Mouse (Mus musculus): ENCODE measurements around the gene Ociad1.

Gene Ociad1

DNA sequence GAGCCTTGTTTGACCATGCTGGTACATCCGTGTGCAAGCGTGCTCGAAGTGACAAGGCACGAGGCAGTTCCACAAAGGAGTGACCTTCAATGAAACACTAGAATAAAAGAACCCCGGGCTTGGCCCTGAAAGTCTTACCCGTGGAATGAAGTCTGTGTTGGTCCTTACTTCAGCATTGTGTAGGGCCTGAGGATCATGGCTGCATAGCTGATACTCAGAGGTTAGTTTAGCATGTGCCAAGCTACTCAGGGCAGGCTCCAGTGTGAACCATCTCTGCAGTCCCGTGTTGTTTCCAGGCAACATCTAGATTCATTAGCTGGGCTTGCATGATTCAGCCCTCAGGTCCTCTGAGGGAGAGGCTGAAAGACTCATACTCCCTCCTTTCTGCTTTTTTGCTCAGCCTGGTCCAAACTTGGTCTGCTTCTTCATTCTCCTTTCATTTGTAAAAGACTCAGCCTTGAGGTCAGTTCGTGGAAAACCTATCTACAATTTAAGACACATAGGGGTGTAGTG lies 48.2 kb downstream of the Ociad1 start, which contains the start of gene Ociad2:
Gene Ociad2, minus strand, starts transcription at position 306 of the 513 bp plus-strand sequence.
- no peak for DNase-seq

DNA sequence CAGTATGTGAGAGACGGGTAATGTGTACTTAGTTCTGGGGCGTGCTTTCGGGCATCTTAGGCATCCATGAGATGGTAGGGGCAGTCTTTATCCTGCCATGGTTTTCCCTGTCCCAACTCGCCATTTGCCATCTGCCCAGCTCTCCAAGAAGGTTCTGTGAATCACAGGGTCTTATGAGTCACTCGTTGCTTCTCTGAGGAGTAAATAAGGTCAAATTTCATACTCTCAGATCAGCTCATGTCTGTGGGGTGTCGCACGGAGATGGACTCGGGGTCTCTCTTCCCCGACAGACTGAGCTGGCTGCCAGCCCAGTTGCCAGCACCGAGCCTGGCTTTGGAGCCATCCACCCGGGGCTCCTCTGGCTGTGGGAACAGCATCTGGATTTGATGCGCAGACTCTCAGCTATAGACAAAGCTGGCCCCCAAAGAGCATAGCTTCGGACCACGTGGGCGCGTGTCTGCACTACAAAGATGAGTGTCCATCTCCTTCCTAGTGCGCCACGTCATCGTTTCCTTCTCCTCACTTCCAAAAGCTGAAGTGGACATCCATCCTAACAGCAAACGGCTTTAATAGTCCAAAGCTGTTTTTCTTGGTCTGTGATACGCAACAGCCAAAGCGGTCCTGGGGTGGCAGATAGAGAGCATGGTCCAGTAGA lies 50.2 kb downstream of the Ociad1 start:
- DNase-seq, result no peak

- DNase-seq, result no peak
Measured at GRCm38 (mm10) chr5:73344310-73344709, 51.7 kb downstream of the Ociad1 start.

DNA sequence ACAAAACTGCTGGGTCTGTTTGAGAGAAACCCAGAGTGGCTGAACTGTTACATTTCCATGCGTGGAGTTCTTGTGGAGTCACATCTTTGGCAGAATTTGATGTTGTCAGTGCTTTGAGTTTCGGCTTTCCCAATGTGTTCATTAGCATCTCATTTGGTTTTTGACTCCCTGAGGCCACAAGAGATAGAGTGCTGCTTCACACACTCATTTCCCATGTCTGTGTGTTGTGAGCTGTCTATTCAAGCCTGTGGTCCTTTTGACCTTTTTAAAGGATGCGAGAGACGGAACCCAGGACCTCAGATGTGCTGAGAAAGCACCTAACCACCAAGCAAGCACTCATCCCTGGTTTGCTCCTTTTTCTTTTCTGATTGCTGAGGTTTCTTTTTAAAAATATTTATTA lies 52.7 kb downstream of the Ociad1 start:
- no peak for DNase-seq

GRCm38 (mm10) chr5:73349514-73349913 lies 56.9 kb downstream of the Ociad1 start:
- DNase-seq, result no peak

DNA sequence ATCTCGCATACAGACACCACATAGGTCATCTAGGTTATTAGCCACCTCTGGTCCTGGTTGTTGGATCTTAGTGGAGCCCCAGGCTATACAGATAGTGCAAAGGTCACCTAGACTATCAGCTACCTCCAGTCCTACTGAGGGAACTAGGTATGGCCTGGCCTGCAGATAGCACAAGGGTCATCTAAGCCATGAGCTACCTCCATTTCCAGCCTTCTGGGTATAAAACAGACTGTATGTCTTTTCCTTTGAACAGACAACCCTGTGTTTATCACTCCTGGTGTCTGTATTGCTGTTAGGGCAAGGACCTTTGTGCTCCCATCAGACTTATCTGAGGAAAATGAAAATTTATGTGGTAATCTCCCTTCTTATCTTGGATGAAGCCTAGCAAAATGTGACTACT lies 59.2 kb downstream of the Ociad1 start:
- no peak for DNase-seq

DNA sequence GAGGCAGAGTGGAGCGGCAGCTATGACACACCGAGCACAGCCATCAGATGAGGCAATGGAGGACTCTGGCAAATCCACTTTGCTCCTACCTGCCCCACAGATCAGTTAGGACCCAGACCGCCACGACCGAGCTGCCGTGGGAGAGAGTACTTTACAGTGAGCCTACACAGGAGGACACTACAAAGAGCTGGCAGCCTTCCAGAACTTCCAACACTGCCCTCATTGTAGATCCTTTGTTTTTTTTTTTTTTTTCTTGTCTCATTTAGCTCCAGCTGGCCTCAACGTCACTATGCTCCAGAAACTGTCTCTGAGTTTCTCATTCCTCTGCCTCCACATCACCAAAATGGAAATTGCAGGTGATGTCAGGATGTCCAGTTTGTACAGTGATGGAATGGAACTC lies 60.9 kb downstream of the Ociad1 start:
- peak; percentile 20 for DNase-seq

DNA sequence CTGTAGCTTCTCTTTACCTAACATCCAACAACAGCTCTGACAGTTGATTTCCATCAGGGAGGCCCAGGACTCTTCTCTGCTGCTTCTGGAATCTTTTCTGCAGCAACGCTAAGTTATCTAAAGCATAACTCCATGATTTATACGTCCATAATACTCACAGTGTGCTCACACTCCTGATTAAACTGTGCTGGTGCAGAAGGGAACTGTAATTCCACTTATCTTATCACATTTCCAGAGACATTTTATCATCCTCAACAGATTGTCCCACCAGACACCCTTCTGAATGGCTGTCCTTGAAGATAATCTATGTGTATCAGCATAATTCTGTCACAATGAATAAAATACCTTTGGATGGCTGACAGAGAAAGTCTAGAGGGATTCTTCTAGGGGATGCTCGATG lies 61.4 kb downstream of the Ociad1 start:
- DNase-seq, result no peak

- no peak for DNase-seq
Measured at GRCm38 (mm10) chr5:73355393-73355792, 62.8 kb downstream of the Ociad1 start.

DNA sequence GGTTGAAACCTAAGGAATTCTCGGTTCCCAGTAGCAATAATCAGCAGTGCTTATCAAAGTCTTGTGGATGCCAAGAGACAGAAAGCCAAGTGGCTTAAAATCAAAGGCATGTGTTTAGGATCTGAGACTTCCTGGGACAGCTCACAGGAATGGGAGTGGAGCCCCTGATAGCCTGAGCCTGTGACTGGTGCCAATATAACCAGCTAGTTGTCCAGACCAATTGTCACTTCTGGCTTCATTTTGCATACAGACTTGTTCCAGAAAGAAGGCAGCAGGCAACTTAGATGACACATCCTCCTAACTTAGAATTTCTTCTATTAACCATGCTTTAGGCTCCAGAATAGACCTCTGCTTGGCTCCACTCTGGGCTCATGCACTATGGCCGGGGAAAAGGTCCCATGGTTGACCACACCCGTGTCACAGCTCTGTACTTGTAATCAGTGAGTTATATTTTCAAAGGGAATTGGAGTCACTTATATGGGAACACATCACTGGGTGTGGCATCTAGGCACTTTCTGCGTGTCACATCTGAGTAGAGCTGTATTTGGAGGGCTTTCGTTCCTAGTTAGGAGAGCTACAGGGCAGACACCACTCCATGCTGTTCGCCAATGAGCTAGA lies 66.7 kb downstream of the Ociad1 start:
- DNase-seq, result no peak

GRCm38 (mm10) chr5:73359752-73360141 lies 67.2 kb downstream of the Ociad1 start:
- DNase-seq, result no peak

- DNase-seq, result no peak
Measured at GRCm38 (mm10) chr5:73360240-73360639, 67.7 kb downstream of the Ociad1 start.

DNA sequence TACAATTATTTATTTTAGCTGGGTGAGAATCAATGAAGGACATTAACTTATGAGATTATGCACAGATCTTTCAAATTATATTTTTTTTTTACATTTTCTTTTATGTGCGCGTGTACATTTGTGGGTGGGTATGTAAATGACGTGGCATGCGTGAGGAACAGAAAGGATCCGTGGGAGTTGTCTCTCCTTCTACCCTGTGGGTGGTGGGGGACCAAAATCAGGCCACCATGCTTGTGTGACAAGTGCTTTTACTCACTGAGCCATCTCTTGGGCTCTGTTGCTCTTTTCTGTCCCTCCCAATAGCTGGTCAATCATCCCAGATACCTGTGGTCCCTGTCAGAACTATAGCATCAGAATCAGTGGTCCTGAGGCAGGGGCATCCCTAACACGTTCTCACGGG lies 69.8 kb downstream of the Ociad1 start:
- no peak for DNase-seq

DNA sequence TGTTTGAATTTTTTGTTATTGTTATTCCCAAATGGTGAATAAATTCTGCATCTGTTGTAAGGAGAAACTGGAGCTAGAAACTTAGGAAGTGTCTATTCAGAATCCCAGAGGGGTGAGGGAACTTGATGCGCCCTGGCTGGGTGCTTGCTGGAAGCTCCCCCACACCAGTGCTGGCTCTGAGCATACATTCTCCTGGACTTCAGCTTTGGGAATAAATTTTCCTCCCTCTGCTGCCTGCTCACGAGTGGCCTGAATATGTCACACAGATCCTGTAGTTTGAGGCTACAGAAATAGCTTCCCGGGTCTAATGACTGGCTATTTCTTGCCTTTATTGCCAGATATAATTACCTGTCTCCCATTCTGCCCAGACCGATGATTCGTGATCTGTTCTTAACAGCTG lies 70.2 kb downstream of the Ociad1 start:
- no peak for DNase-seq

Measured in right cerebral cortex, postnatal 4 days (tissue).